Mouse (Mus musculus) stomach, postnatal 0 days (tissue): ENCODE results near the gene Ldlrad1. TPM values are rescaled to one million over a fixed set of nuclear protein-coding genes. Genes with fewer than 3 reads are reported as not detected.

Experiments
- ATAC-seq: fragments of 200-750 bp; cut with Nextera tagmentation; 2 replicates; pipeline ENCODE4 v1.8.0; 2017; ENCODE audit not compliant: low FRiP score, low TSS enrichment
- DNase-seq: peaks from one replicate; pipeline ENCODE4 v3.0.0-alpha.2; 2016; ENCODE audit warnings: low spot score
- H3K27ac ChIP-seq: fragments of 300-500 bp; sonication (generic); replicated peaks from 2 replicates; pipeline ENCODE4 v1.5.1; 2014; ENCODE audit warnings: mild to moderate bottlenecking, control low read depth
- H3K27me3 ChIP-seq: fragments of 300-500 bp; sonication (generic); 2 replicates; pipeline ENCODE4 v1.6.1; 2014; ENCODE audit warnings: low read length; ENCODE audit not compliant: control insufficient read depth, insufficient read depth
- H3K36me3 ChIP-seq: fragments of 300-500 bp; sonication (generic); 2 replicates; pipeline ENCODE4 v1.6.1; 2014; ENCODE audit warnings: low read length, mixed read lengths; ENCODE audit not compliant: control insufficient read depth, insufficient read depth
- H3K4me1 ChIP-seq: fragments of 300-500 bp; sonication (generic); replicated peaks from 2 replicates; pipeline ENCODE4 v1.6.1; 2014; ENCODE audit warnings: antibody characterized with exemption; ENCODE audit not compliant: control insufficient read depth, insufficient read depth
- H3K4me2 ChIP-seq: fragments of 300-500 bp; sonication (generic); replicated peaks from 2 replicates; pipeline ENCODE4 v1.6.1; 2014; ENCODE audit warnings: low read depth, mild to moderate bottlenecking, control low read depth, moderate library complexity
- H3K4me3 ChIP-seq: fragments of 300-500 bp; sonication (generic); 2 replicates; pipeline ENCODE4 v1.5.1; 2014; ENCODE audit warnings: low read depth, low read length, control low read depth
- H3K9ac ChIP-seq: fragments of 300-500 bp; sonication (generic); 2 replicates; pipeline ENCODE4 v1.6.1; 2014; ENCODE audit warnings: mild to moderate bottlenecking, low read length, control low read depth, mixed read lengths
- H3K9me3 ChIP-seq: fragments of 300-500 bp; sonication (generic); 2 replicates; pipeline ENCODE4 v1.6.1; 2016; ENCODE audit warnings: low read length; ENCODE audit not compliant: control insufficient read depth
- CTCF ChIP-seq: IDR thresholded peaks from 2 replicates; pipeline ENCODE4 v1.5.1; 2016; ENCODE audit warnings: antibody characterized with exemption, low read depth, mild to moderate bottlenecking, moderate library complexity
- EP300 ChIP-seq: optimal IDR thresholded peaks from 2 replicates; pipeline ENCODE3; 2016; ENCODE audit warnings: antibody characterized with exemption
- WGBS: fragments of 180-500 bp; shearing (Covaris S2); extraction: QIAGEN DNeasy Blood & Tissue Kit; methylation state at CpG from one replicate; pipeline ENCODE4 v1.1.7; 2014; 5-methylcytosine and 5-hydroxymethylcytosine counted together
- polyA plus RNA-seq: library from polyadenylated mRNA; unstranded; fragments of >200 nt; fragmentation: Nextera tagmentation; extraction: Ambion mirVana; gene quantifications from 2 replicates; pipeline ENCODE4 v1.2.1, GENCODE M21; 2015

The Ldlrad1 gene
- polyA plus RNA-seq, 1 experiment from 2014 or later: 0.08 TPM

DNA sequence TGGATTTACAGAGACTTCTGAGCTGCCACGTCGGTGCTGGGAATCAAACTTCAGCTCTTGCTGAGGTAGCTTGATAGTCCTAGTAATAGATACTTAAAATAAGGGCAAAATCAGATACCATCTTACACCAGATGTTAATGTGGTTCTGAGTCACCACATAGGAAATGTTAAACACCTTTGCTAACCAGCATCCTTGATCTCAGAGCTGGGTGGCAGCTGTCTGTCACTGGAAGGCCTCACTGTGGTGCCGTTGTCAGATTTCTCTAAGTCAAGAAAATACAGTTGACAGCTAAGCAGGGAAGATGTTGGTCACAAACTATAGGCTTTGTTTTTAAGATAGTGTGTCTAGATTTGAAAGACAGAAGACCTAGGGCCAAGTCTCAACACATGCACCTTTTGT, 7.2 kb upstream of the Ldlrad1 start:
- Histone ChIP-seq H3K4me2 (no peak overlapping the region), H3K9ac (no peak overlapping the region), H3K9me3 (no peaks in the 10 kb centered on the region), H3K36me3 (peaks cover 32% of the 10 kb centered on the region), H3K4me3 (no peak overlapping the region), H3K4me1 (no peaks in the 10 kb centered on the region), H3K27ac (no peak overlapping the region), H3K27me3 (no peaks in the 10 kb centered on the region)
- TF ChIP-seq CTCF: no peak
- no peak for TF ChIP-seq EP300
- 98% methylated on average over 3 of the region's 3 CpGs for WGBS
- no peak for ATAC-seq
- no peak for DNase-seq

- TF ChIP-seq CTCF (no peak), EP300 (no peak)
- no peak overlapping the region for H3K4me2 ChIP-seq
- H3K4me3 ChIP-seq: no peak overlapping the region
- H3K4me1 ChIP-seq: no peaks in the 10 kb centered on the region
- no peaks in the 10 kb centered on the region for H3K27me3 ChIP-seq
- H3K36me3 ChIP-seq: peaks cover 32% of the 10 kb centered on the region
- WGBS: 78% methylated on average over 7 of the region's 7 CpGs
- DNase-seq (no peak), ATAC-seq (no peak)
- no peak overlapping the region for H3K9ac ChIP-seq
- no peaks in the 10 kb centered on the region for H3K9me3 ChIP-seq
- no peak overlapping the region for H3K27ac ChIP-seq
These were observed 6.0 kb upstream of the Ldlrad1 start for GRCm38 (mm10) chr4:107203001-107203400.

DNA sequence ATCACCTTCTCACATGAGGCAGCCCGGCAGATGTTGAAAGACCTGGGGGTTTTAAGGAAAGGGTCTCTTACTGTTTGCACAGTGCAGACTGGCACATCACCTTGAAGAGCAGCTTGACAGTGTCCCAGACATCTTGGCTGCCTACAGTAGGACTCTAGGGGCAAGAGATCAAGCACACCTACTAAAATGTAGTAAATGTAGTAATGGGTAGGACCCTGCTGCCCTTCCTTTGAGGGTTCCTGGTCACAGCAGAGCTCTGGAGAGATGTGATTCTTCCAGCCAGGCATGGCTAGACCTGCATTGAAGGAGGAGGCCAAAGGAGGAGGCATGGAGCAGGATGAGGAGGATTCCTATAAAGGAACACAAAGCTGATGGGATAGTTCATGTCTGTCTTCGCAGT, 2.0 kb upstream of the Ldlrad1 start:
- Histone ChIP-seq H3K9me3 (no peaks in the 10 kb centered on the region), H3K9ac (no peak overlapping the region), H3K27ac (no peak overlapping the region), H3K4me1 (no peaks in the 10 kb centered on the region), H3K4me3 (no peak overlapping the region), H3K4me2 (no peak overlapping the region), H3K27me3 (no peaks in the 10 kb centered on the region), H3K36me3 (peaks cover 13% of the 10 kb centered on the region; the same call in 1 of the 2 replicates)
- no peak for DNase-seq
- ATAC-seq: no peak
- 93% methylated on average over 2 of the region's 2 CpGs for WGBS
- TF ChIP-seq CTCF (no peak), EP300 (no peak)

DNA sequence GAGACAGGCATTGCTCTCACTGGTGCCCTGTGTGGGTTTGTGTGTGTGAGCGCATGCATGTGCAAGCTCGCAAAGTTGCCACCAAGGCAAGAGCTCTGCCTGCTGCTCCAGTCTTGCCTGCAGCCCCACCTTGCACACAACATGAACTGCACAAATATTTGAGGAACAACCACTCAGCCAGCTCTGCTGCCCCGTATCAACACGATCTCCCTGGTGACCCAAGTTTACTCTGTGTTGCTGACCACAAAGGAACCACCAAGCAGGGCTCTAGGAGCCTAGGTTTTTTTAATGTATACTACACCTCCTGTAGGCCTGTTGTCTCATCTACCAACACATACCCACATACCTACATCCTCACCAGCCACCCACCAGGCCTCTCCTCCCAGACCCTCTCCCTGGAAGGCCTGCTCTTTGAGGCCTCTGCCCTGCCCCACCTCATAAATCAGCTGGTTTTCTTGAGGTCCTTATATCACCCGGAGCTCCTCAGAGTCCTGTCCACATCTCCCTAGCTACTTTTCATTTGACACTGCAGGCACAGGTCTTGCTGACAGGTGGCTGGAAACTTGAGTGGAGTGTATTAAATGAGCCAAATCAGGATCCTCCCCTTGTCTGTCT, 1.6 kb downstream of the Ldlrad1 start:
- Histone ChIP-seq H3K4me3 (no peak overlapping the region), H3K4me1 (no peaks in the 10 kb centered on the region), H3K9me3 (no peaks in the 10 kb centered on the region), H3K27ac (peak overlapping the region; percentile 65), H3K27me3 (no peaks in the 10 kb centered on the region), H3K4me2 (no peak overlapping the region), H3K9ac (no peak overlapping the region), H3K36me3 (0 out of 2 replicates have a peak, but pooled peaks cover 5% of the 10 kb centered on the region)
- TF ChIP-seq EP300 (no peak), CTCF (no peak)
- WGBS: 43% methylated on average over 5 of the region's 5 CpGs
- ATAC-seq: peak; percentile 91
- peak; percentile 77 for DNase-seq

- Histone ChIP-seq H3K27me3 (no peaks in the 10 kb centered on the region), H3K4me2 (no peak overlapping the region), H3K27ac (no peak overlapping the region), H3K4me3 (no peak overlapping the region), H3K36me3 (0 out of 2 replicates have a peak, but pooled peaks cover 3% of the 10 kb centered on the region), H3K9ac (no peak overlapping the region), H3K4me1 (no peaks in the 10 kb centered on the region), H3K9me3 (no peaks in the 10 kb centered on the region)
- TF ChIP-seq EP300: no peak
- no peak for TF ChIP-seq CTCF
- DNase-seq: no peak
- no peak for ATAC-seq
- 66% methylated on average over 4 of the region's 4 CpGs for WGBS
These were observed 2.5 kb downstream of the Ldlrad1 start for GRCm38 (mm10) chr4:107211465-107211864.

DNA sequence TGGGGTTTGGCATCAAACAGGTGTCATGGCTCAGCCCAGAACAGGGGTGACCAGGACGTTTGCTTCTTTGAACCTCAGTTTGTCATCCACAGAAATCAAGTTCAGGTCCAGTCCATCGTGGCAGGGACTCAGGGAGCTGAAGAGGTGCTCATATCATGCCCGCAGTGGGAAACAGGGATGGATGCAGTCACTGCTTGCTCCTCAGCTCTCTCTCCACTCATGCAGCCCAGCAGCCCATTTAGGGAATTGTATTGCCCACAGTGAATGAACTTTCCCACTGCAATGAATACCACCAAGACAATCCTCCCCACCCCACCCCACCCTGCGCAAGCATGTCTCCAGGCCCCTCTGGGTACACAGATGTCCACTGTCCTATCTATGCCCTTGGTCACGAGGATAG, 3.0 kb downstream of the Ldlrad1 start:
- no peak overlapping the region for H3K4me2 ChIP-seq
- no peak overlapping the region for H3K9ac ChIP-seq
- TF ChIP-seq EP300 (no peak), CTCF (no peak)
- H3K4me1 ChIP-seq: no peaks in the 10 kb centered on the region
- ATAC-seq: no peak
- H3K27me3 ChIP-seq: no peaks in the 10 kb centered on the region
- WGBS: 77% methylated on average over 5 of the region's 5 CpGs
- DNase-seq: no peak
- H3K9me3 ChIP-seq: no peaks in the 10 kb centered on the region
- H3K36me3 ChIP-seq: 0 out of 2 replicates have a peak, but pooled peaks cover 3% of the 10 kb centered on the region
- H3K4me3 ChIP-seq: no peak overlapping the region
- H3K27ac ChIP-seq: no peak overlapping the region
